15 mouse cellular contexts compared by ENCODE assay signal in the genomic region with DNA sequence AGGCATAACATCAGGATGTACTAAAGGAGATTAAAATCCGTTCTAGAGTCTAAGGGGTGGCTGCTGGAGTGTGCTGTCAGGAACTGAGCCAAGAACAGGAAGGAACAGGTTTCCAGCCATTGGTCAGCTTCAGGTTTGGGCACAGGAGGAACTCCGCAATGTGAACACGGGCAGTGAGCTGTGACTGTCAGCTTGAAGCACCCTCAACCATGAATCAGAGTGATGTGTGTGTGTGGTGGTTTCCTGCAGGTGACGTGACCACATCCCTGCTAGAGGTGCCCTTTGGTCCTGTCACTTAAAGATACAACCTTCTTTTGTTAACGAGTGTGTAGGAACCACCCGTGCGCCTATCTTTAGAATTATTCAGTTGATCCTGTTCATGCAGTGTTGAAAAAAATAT. TPM values are rescaled to one million over a fixed set of nuclear protein-coding genes. Genes with fewer than 3 reads are reported as not detected.
A peak's percentile ranks its signal among the peaks of the same experiment; 100 is the strongest.
DNase-seq lines count a peak whose midpoint lies in the region; ATAC-seq lines count a peak whose summit lies in the region.
"Had no signal": no experiment of that assay in that cellular context is flagged by ENCODE, and none has a peak within 500 bp of the region (broad histone marks: within the 10 kb centered on the region; RNA-seq: fewer than 3 reads in every experiment).

No protein-coding gene starts in this region.

- no peak overlapping the region for H3K27ac ChIP-seq in neural tube, embryonic 15.5 days (replicated peaks)
- no peak overlapping the region for H3K27ac ChIP-seq in forebrain, embryonic 12.5 days
- H3K27ac ChIP-seq: hindbrain, embryonic 15.5 days; liver, embryonic 13.5 days; midbrain, embryonic 13.5 days; stomach, postnatal 0 days had no signal

- H3K36me3 ChIP-seq in neural tube, embryonic 15.5 days, result no peaks in the 10 kb centered on the region
- no peaks in the 10 kb centered on the region for H3K36me3 ChIP-seq in forebrain, embryonic 12.5 days (replicated peaks)
- H3K36me3 ChIP-seq: heart, embryonic 12.5 days; hindbrain, embryonic 15.5 days; liver, embryonic 13.5 days; midbrain, embryonic 13.5 days had no signal

- peak; percentile 47 for DNase-seq in CD4-positive helper T cell, adult 2 months (ENCODE audit: low read depth, low spot score)
- DNase-seq in T-cell, adult 2 months (ENCODE audit: low spot score), result peak; percentile 71
- DNase-seq in lung, postnatal 4 days, result peak; percentile 7 to 31
- peak; percentile 89 for DNase-seq in spleen, postnatal 36 days (ENCODE audit: low spot score in 2 of 2)
- DNase-seq in cerebellum, adult 18-20 months, result no peak
- DNase-seq in cerebellum, adult 9-10 months, result no peak
- DNase-seq: adrenal gland, postnatal 25 days; cerebellum, postnatal 25 days; liver, embryonic 13.5 days had no signal

- no peak overlapping the region for H3K4me2 ChIP-seq in neural tube, embryonic 15.5 days
- no peak overlapping the region for H3K4me2 ChIP-seq in forebrain, embryonic 12.5 days
- H3K4me2 ChIP-seq: heart, embryonic 12.5 days; hindbrain, embryonic 15.5 days; liver, embryonic 13.5 days; midbrain, embryonic 13.5 days had no signal

- peaks cover 10% of the 10 kb centered on the region; the same call in 1 of the 2 replicates for H3K4me1 ChIP-seq in neural tube, embryonic 15.5 days
- peaks cover 4% of the 10 kb centered on the region for H3K4me1 ChIP-seq in forebrain, embryonic 12.5 days
- H3K4me1 ChIP-seq: heart, embryonic 12.5 days; liver, embryonic 13.5 days had no signal

- H3K27me3 ChIP-seq in neural tube, embryonic 15.5 days (replicated peaks), result no peaks in the 10 kb centered on the region
- H3K27me3 ChIP-seq in forebrain, embryonic 12.5 days, result no peaks in the 10 kb centered on the region
- H3K27me3 ChIP-seq: heart, embryonic 12.5 days; hindbrain, embryonic 15.5 days; liver, embryonic 13.5 days; midbrain, embryonic 13.5 days had no signal

- no peaks in the 10 kb centered on the region for H3K9me3 ChIP-seq in neural tube, embryonic 15.5 days (replicated peaks)
- H3K9me3 ChIP-seq in forebrain, embryonic 12.5 days, result peaks cover 6% of the 10 kb centered on the region; the same call in 1 of the 2 replicates
- H3K9me3 ChIP-seq: hindbrain, embryonic 15.5 days; liver, embryonic 13.5 days; midbrain, embryonic 13.5 days had no signal

- H3K9ac ChIP-seq in neural tube, embryonic 15.5 days (replicated peaks), result no peak overlapping the region
- H3K9ac ChIP-seq in forebrain, embryonic 12.5 days, result no peak overlapping the region
- H3K9ac ChIP-seq: heart, embryonic 12.5 days; hindbrain, embryonic 15.5 days; liver, embryonic 13.5 days; midbrain, embryonic 13.5 days had no signal

- 90% methylated on average over 7 of the region's 7 CpGs for WGBS in neural tube, embryonic 15.5 days
- 83% methylated on average over 7 of the region's 7 CpGs for WGBS in forebrain, embryonic 12.5 days

- no peak for ATAC-seq in neural tube, embryonic 15.5 days (ENCODE audit: low FRiP score)
- ATAC-seq in forebrain, embryonic 12.5 days (ENCODE audit: low FRiP score), result no peak
- ATAC-seq: midbrain, embryonic 13.5 days had no signal

- H3K4me3 ChIP-seq in neural tube, embryonic 15.5 days (replicated peaks), result no peak overlapping the region
- H3K4me3 ChIP-seq in forebrain, embryonic 12.5 days (replicated peaks), result no peak overlapping the region
- H3K4me3 ChIP-seq: heart, embryonic 12.5 days; hindbrain, embryonic 15.5 days; liver, embryonic 13.5 days; midbrain, embryonic 13.5 days had no signal

RNA-seq across cellular contexts. Expression of gene Bfsp2, which starts 31.1 kb away (rescaled TPM):
- polyA plus RNA-seq in neural tube, embryonic 15.5 days (2015; fragmentation: Nextera tagmentation; extraction: Ambion mirVana), result 2.5 and 2.7 TPM in 2 replicates
- polyA plus RNA-seq in forebrain, embryonic 12.5 days (2016; fragmentation: Nextera tagmentation; extraction: Ambion mirVana), result 2.7 and 3.0 TPM in 2 replicates

Comparison
In these comparisons a context has a peak if more than half of its experiments do, and no peak if none do; other contexts are left out.
1. DNase-seq: peak in CD4-positive helper T cell, adult 2 months (single experiment), T-cell, adult 2 months (single experiment), lung, postnatal 4 days (2 of 2) and spleen, postnatal 36 days (2 of 2); none in cerebellum, adult 18-20 months (0 of 2) and cerebellum, adult 9-10 months (single experiment).